Mouse (Mus musculus): ENCODE measurements around the gene Akap13. TPM values are rescaled to one million over a fixed set of nuclear protein-coding genes. Genes with fewer than 3 reads are reported as not detected.

Gene Akap13
- total and polyA plus RNA-seq, 3 experiments, result 11.4 to 32.5 (median 27.7) TPM

- TF ChIP-seq CTCF (conservative IDR thresholded peaks at IDR 0.05 in 1 of 2, IDR thresholded peaks at IDR 0.05 in 1 of 2; ENCODE audit: low read depth in 2 of 2, low read length in 2 of 2) (peak in 1 of 2 experiments; percentile 27; a peak in 2 of 4 replicates), ZMIZ1 (IDR thresholded peaks at IDR 0.05; ENCODE audit: low read depth, low read length) (no peak), BHLHE40 (IDR thresholded peaks at IDR 0.05; ENCODE audit: low read depth, low read length) (no peak)
- Histone ChIP-seq H3K4me3 (replicated peaks in 1 of 3; ENCODE audit: low read depth in 2 of 3, low read length in 2 of 3, poor library complexity in 1 of 3) (peak overlapping the region in 2 of 3 experiments; percentile 42 to 52), H3K27ac (ENCODE audit: insufficient read depth, low read depth) (peak overlapping the region; percentile 68), H3K9me3 (replicated peaks; ENCODE audit: low read length) (no peaks in the 10 kb centered on the region), H3K4me2 (ENCODE audit: insufficient read depth, low read depth, poor library complexity, severe bottlenecking) (peak overlapping the region; percentile 95), H3K79me2 (replicated peaks; ENCODE audit: control insufficient read depth, extremely low read depth, insufficient read depth, poor library complexity, severe bottlenecking) (peaks cover 12% of the 10 kb centered on the region; the same call in 1 of the 2 replicates), H3K4me1 (ENCODE audit: control insufficient read depth in 1 of 2, insufficient read depth in 2 of 2) (peaks cover 5 to 38% of the 10 kb centered on the region in 2 experiments), H3K9ac (ENCODE audit: insufficient read depth, low read depth) (peak overlapping the region; percentile 84; the same call in 1 of the 2 replicates), H3K36me3 (replicated peaks in 1 of 2; ENCODE audit: control insufficient read depth in 1 of 2, insufficient read depth in 1 of 2, low read length in 1 of 2) (peaks cover 0 to 10% of the 10 kb centered on the region in 2 experiments), H3K27me3 (replicated peaks) (no peaks in the 10 kb centered on the region)
- DNase-seq (ENCODE audit: extremely low read depth), result no peak
- in situ Hi-C loops (cut with MboI; ENCODE audit: low pct_ligation_motif_present, low pct_unique_long_range_greater_than_20kb, low sequenced_read_pairs), result no loop called here
- dilution Hi-C loops (cut with MboI; ENCODE audit: extremely low pct_ligation_motif_present, extremely low pct_unique_long_range_greater_than_20kb, low sequenced_read_pairs), result no loop called here
These were observed 201.6 kb downstream of the Akap13 start for GRCm38 (mm10) chr7:75656896-75657295.

GRCm38 (mm10) chr7:75664455-75664854 lies 209.1 kb downstream of the Akap13 start:
- in situ Hi-C loops (cut with MboI; ENCODE audit: low pct_ligation_motif_present, low pct_unique_long_range_greater_than_20kb, low sequenced_read_pairs), result no loop called here
- DNase-seq (ENCODE audit: extremely low read depth), result no peak
- Histone ChIP-seq H3K9me3 (replicated peaks; ENCODE audit: low read length) (no peaks in the 10 kb centered on the region), H3K4me2 (ENCODE audit: insufficient read depth, low read depth, poor library complexity, severe bottlenecking) (no peak overlapping the region), H3K27ac (ENCODE audit: insufficient read depth, low read depth) (no peak overlapping the region), H3K36me3 (replicated peaks in 1 of 2; ENCODE audit: control insufficient read depth in 1 of 2, insufficient read depth in 1 of 2, low read length in 1 of 2) (peaks cover 10 to 35% of the 10 kb centered on the region in 2 experiments), H3K27me3 (replicated peaks) (no peaks in the 10 kb centered on the region), H3K9ac (ENCODE audit: insufficient read depth, low read depth) (no peak overlapping the region), H3K4me3 (replicated peaks in 1 of 3; ENCODE audit: low read depth in 2 of 3, low read length in 2 of 3, poor library complexity in 1 of 3) (no peak overlapping the region), H3K4me1 (ENCODE audit: control insufficient read depth in 1 of 2, insufficient read depth in 2 of 2) (peaks cover 2 to 22% of the 10 kb centered on the region in 2 experiments; a peak in 3 of 4 replicates), H3K79me2 (replicated peaks; ENCODE audit: control insufficient read depth, extremely low read depth, insufficient read depth, poor library complexity, severe bottlenecking) (no peaks in the 10 kb centered on the region)
- TF ChIP-seq RCOR1 (conservative IDR thresholded peaks at IDR 0.05; ENCODE audit: low read depth, low read length) (no peak), MXI1 (IDR thresholded peaks at IDR 0.05; ENCODE audit: low read depth, low read length) (no peak), POLR2A (IDR thresholded peaks at IDR 0.05; ENCODE audit: low read depth, low read length) (no peak), SIN3A (IDR thresholded peaks at IDR 0.05; ENCODE audit: low read length) (no peak), MYC (IDR thresholded peaks at IDR 0.05; ENCODE audit: low read depth, low read length) (no peak), IRF4 (IDR thresholded peaks at IDR 0.05; ENCODE audit: low read depth, low read length) (no peak), JUND (conservative IDR thresholded peaks at IDR 0.05; ENCODE audit: low read depth, low read length) (no peak), PAX5 (IDR thresholded peaks at IDR 0.05; ENCODE audit: low read length) (no peak), ZC3H11A (IDR thresholded peaks at IDR 0.05; ENCODE audit: low read depth, low read length) (no peak), MEF2A (IDR thresholded peaks at IDR 0.05; ENCODE audit: borderline replicate concordance, low read depth, low read length) (no peak)
- dilution Hi-C loops (cut with MboI; ENCODE audit: extremely low pct_ligation_motif_present, extremely low pct_unique_long_range_greater_than_20kb, low sequenced_read_pairs), result no loop called here

GRCm38 (mm10) chr7:75666982-75667381 lies 211.6 kb downstream of the Akap13 start:
- dilution Hi-C loops (cut with MboI; ENCODE audit: extremely low pct_ligation_motif_present, extremely low pct_unique_long_range_greater_than_20kb, low sequenced_read_pairs), result no loop called here
- TF ChIP-seq ZKSCAN1 (IDR thresholded peaks at IDR 0.05; ENCODE audit: borderline replicate concordance, low read depth, low read length) (no peak), JUN (IDR thresholded peaks at IDR 0.05; ENCODE audit: insufficient read depth, low read depth, low read length) (peak; percentile 3; the same call in 1 of the 2 replicates)

More at GRCm38 (mm10) chr7:75666982-75667381, 211.6 kb downstream of the Akap13 start:
- Histone ChIP-seq H3K9ac (ENCODE audit: insufficient read depth, low read depth) (no peak overlapping the region), H3K79me2 (replicated peaks; ENCODE audit: control insufficient read depth, extremely low read depth, insufficient read depth, poor library complexity, severe bottlenecking) (no peaks in the 10 kb centered on the region), H3K27me3 (replicated peaks) (no peaks in the 10 kb centered on the region), H3K4me3 (replicated peaks in 1 of 3; ENCODE audit: low read depth in 2 of 3, low read length in 2 of 3, poor library complexity in 1 of 3) (no peak overlapping the region), H3K4me2 (ENCODE audit: insufficient read depth, low read depth, poor library complexity, severe bottlenecking) (no peak overlapping the region), H3K4me1 (ENCODE audit: control insufficient read depth in 1 of 2, insufficient read depth in 2 of 2) (peaks cover 6 to 30% of the 10 kb centered on the region in 2 experiments), H3K27ac (ENCODE audit: insufficient read depth, low read depth) (no peak overlapping the region), H3K9me3 (replicated peaks; ENCODE audit: low read length) (no peaks in the 10 kb centered on the region), H3K36me3 (replicated peaks in 1 of 2; ENCODE audit: control insufficient read depth in 1 of 2, insufficient read depth in 1 of 2, low read length in 1 of 2) (peaks cover 10 to 39% of the 10 kb centered on the region in 2 experiments)
- in situ Hi-C loops (cut with MboI; ENCODE audit: low pct_ligation_motif_present, low pct_unique_long_range_greater_than_20kb, low sequenced_read_pairs), result no loop called here
- DNase-seq (ENCODE audit: extremely low read depth), result no peak
